Mouse (Mus musculus) embryonic facial prominence, embryonic 15.5 days (tissue): ENCODE data around the gene Slc1a1. TPM values are rescaled to one million over a fixed set of nuclear protein-coding genes. Genes with fewer than 3 reads are reported as not detected.
A peak's percentile ranks its signal among the peaks of the same experiment; 100 is the strongest.

Experiments used
- ATAC-seq: fragments of 200-750 bp; cut with Nextera tagmentation; 2 replicates; pipeline ENCODE4 v1.8.0; 2017; ENCODE audit warnings: low read depth, moderate TSS enrichment; ENCODE audit not compliant: insufficient number of reproducible peaks, low FRiP score, low TSS enrichment
- H3K27ac ChIP-seq: fragments of 300-500 bp; sonication (generic); replicated peaks from 2 replicates; pipeline ENCODE4 v1.5.1; 2015; ENCODE audit warnings: mild to moderate bottlenecking, inconsistent platforms
- H3K27me3 ChIP-seq: fragments of 300-500 bp; sonication (generic); 2 replicates; pipeline ENCODE4 v1.6.1; 2015; ENCODE audit warnings: inconsistent platforms
- H3K36me3 ChIP-seq: fragments of 300-500 bp; sonication (generic); 2 replicates; pipeline ENCODE4 v1.6.1; 2015; ENCODE audit warnings: mild to moderate bottlenecking, inconsistent platforms
- H3K4me1 ChIP-seq: fragments of 300-500 bp; sonication (generic); 2 replicates; pipeline ENCODE4 v1.6.1; 2015; ENCODE audit warnings: inconsistent platforms
- H3K4me2 ChIP-seq: fragments of 300-500 bp; sonication (generic); replicated peaks from 2 replicates; pipeline ENCODE4 v1.6.1; 2015; ENCODE audit warnings: mild to moderate bottlenecking, inconsistent platforms
- H3K4me3 ChIP-seq: fragments of 300-500 bp; sonication (generic); replicated peaks from 2 replicates; pipeline ENCODE4 v1.5.1; 2015; ENCODE audit warnings: mild to moderate bottlenecking, inconsistent platforms
- H3K9ac ChIP-seq: fragments of 300-500 bp; sonication (generic); 2 replicates; pipeline ENCODE4 v1.6.1; 2015; ENCODE audit warnings: inconsistent platforms
- H3K9me3 ChIP-seq: fragments of 300-500 bp; sonication (generic); replicated peaks from 2 replicates; pipeline ENCODE4 v1.6.1; 2016; ENCODE audit warnings: inconsistent platforms
- WGBS: fragments of 180-500 bp; shearing (Covaris S2); methylation state at CpG from one replicate; pipeline ENCODE4 v1.1.7; 2015; 5-methylcytosine and 5-hydroxymethylcytosine counted together
- polyA plus RNA-seq: library from polyadenylated mRNA; unstranded; fragments of >200 nt; fragmentation: Nextera tagmentation; extraction: Ambion mirVana; gene quantifications from 2 replicates; pipeline ENCODE4 v1.2.1, GENCODE M21; 2015

Slc1a1 gene
- polyA plus RNA-seq: 2.1 and 2.2 TPM in 2 replicates

DNA sequence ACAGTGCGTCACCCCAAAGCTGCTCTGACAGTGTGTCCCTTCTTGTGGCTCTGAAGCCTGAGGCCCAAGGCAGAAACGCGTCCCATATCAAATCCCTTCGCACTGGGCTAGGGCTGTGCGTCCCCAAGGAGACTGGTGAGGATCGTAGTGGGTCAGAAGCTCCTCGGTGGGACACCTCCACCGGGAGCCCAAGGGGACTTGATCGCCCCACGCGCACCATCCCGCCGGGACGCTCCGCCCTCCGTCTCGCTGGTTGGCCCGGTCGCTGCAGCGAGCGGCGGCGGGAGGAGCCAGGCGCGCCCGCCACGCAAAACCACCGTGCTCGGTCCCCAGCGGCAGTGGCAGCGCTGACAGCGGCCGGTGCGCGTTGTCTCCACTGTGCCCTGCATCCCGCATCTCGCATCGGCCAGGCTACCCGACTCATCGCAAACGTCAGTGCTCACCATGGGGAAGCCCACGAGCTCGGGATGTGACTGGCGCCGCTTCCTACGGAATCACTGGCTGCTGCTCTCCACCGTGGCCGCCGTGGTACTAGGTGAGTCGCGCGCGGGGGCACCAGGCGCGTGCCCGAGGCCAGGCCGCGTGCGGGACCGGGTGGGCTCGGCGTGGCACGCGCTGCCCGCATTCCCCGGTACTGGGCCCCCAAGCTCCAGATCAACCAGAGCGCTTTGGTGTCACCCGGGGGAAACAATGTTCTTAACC lies at the start of gene Slc1a1:
Slc1a1 (plus strand) TSS at position 252 of the 702 bp plus-strand sequence.
- peak within 1 kb of the TSS; percentile 58 for H3K4me3 ChIP-seq
- peak; percentile 45; the same call in 1 of the 2 replicates for ATAC-seq
- no peak within 1 kb of the TSS for H3K27ac ChIP-seq
- H3K4me2 ChIP-seq: peak within 1 kb of the TSS; percentile 98
- H3K4me1 ChIP-seq: peaks cover 12% of the 10 kb centered on the region
- no peaks in the 10 kb centered on the region for H3K36me3 ChIP-seq
- H3K27me3 ChIP-seq: peaks cover 34% of the 10 kb centered on the region
- H3K9me3 ChIP-seq: no peaks in the 10 kb centered on the region
- WGBS: under 1% methylated on average over 68 of the region's 68 CpGs
- peak within 1 kb of the TSS; percentile 28 for H3K9ac ChIP-seq

DNA sequence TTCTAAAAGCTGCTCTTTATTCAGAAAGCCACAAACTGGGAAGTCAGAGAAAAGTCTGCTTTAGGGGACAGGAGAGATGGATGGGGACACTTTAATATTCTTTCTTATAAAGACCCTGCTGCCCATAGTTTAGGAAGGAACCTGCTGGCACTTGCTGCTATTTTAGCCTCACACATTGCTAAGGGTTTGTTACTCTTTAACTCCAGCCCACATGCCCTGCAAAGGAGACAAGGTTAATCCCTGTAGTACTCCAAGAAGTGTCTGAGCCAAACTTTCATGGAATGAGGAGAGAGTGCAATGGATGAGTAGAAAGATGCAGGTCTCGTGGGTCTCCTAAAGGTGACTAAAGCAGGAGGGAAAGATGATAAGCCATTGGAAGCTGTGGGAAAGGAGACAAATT lies 44.7 kb upstream of the Slc1a1 start:
- Histone ChIP-seq H3K27me3 (no peaks in the 10 kb centered on the region), H3K4me2 (no peak overlapping the region), H3K27ac (no peak overlapping the region), H3K4me3 (no peak overlapping the region), H3K36me3 (no peaks in the 10 kb centered on the region), H3K4me1 (no peaks in the 10 kb centered on the region), H3K9ac (no peak overlapping the region), H3K9me3 (no peaks in the 10 kb centered on the region)
- no peak for ATAC-seq
- WGBS: 69% methylated on average over 1 of the region's 1 CpGs

DNA sequence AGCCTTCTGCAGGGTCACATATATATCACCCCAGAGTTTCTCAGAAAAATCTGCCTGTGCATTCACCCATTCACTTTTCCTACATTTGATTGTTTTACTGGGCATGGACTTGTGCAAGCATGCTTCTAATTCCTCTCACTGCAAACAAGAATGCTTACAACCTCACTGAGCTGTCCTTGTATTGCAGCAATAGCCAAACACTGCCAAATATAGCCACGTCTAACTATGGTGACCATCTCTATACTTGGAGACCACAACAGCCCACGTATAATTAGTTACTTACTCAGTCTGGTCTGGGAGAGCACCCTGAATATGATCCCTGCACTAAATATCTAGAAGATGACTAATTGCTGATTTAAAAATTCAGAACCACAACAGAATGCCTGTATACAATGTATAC lies 41.5 kb upstream of the Slc1a1 start:
- no peak for ATAC-seq
- H3K9ac ChIP-seq: no peak overlapping the region
- no peaks in the 10 kb centered on the region for H3K27me3 ChIP-seq
- H3K36me3 ChIP-seq: no peaks in the 10 kb centered on the region
- 67% methylated on average over 2 of the region's 2 CpGs for WGBS
- no peak overlapping the region for H3K4me3 ChIP-seq
- H3K4me1 ChIP-seq: no peaks in the 10 kb centered on the region
- H3K27ac ChIP-seq: no peak overlapping the region
- H3K4me2 ChIP-seq: no peak overlapping the region
- H3K9me3 ChIP-seq: no peaks in the 10 kb centered on the region

DNA sequence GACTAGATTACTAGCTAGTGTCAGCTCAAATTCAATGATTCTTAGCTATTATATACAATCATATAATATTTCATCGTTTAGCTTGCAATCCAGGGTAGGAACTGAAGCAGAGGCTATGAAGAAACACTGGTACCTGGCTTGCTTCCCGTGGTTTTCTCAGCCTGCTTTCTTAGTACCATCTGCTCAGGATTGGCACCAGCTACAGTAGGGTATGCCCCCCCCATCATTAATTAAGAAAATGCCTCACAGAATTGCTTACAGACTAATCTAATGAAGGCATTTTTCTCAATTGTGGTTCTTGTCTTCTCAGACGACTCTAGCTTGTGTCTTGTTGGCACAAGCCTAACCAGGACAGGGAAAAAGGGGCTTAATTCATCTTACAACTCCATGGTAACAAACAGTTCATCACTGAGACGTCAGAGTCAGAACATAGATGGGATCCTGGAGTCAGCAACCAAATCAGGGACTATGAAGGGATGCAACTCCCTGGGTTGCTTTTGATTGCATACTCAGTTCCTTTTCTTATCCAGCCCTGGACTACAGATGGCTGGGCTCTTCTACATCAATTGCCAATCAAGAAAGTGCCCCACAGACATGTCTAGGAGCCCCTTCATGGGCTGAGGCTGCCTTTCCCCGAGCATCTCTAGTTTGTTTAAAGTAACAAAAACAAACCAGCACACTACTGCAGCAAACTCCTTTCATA lies 38.6 kb upstream of the Slc1a1 start:
- no peak for ATAC-seq
- WGBS: 50% methylated on average over 5 of the region's 5 CpGs
- H3K27ac ChIP-seq: no peak overlapping the region

DNA sequence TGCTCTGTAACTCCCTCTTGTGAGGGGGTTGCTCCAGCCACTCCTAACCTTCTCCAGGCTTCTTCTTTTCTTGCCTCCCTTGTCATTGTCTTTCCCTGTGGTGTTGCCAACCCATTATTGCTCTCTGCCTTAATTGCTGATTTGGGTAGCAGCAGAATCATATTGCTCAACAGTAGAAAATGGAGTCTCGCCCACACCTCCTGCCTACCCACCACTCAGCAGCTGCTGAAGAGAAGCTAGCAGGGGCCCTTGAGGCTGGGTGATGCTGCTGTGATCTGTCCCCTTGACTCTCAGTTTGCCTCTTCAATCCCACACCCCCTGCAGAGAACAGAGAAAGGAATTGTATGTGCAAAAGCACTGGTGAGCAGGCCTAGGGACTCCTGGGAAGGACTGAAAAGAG lies 37.9 kb upstream of the Slc1a1 start:
- H3K4me1 ChIP-seq: no peaks in the 10 kb centered on the region
- no peak for ATAC-seq
- H3K4me3 ChIP-seq: no peak overlapping the region
- no peak overlapping the region for H3K9ac ChIP-seq
- H3K36me3 ChIP-seq: no peaks in the 10 kb centered on the region
- H3K9me3 ChIP-seq: no peaks in the 10 kb centered on the region
- H3K4me2 ChIP-seq: no peak overlapping the region
- no peaks in the 10 kb centered on the region for H3K27me3 ChIP-seq
- 73% methylated on average over 1 of the region's 1 CpGs for WGBS
- no peak overlapping the region for H3K27ac ChIP-seq

More for the DNA sequence above, 38.6 kb upstream of the Slc1a1 start:
- H3K27me3 ChIP-seq: no peaks in the 10 kb centered on the region
- H3K4me2 ChIP-seq: no peak overlapping the region
- H3K36me3 ChIP-seq: no peaks in the 10 kb centered on the region
- H3K4me1 ChIP-seq: no peaks in the 10 kb centered on the region
- no peak overlapping the region for H3K9ac ChIP-seq
- no peaks in the 10 kb centered on the region for H3K9me3 ChIP-seq
- no peak overlapping the region for H3K4me3 ChIP-seq

DNA sequence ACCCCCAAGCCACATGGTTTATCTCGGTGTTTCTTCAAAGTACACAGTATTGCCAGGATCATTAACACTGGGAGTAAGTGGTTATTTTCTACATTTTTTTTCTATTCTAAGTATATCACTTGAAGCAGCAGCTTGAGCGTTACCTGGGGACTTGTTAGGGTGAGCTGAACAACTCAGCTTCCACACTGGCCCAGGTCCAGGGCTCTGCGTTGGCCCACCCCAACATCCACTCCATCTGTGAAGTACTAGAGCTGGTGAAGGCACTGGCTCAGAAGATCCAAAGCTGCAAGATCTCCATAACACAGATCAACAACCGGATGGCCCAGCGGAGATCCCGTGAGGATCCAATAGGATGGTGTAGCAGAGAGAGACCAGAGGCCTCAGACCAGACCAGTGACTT lies 37.2 kb upstream of the Slc1a1 start:
- Histone ChIP-seq H3K4me1 (no peaks in the 10 kb centered on the region), H3K9me3 (no peaks in the 10 kb centered on the region), H3K4me3 (no peak overlapping the region), H3K27me3 (no peaks in the 10 kb centered on the region), H3K36me3 (no peaks in the 10 kb centered on the region), H3K4me2 (no peak overlapping the region), H3K27ac (no peak overlapping the region), H3K9ac (no peak overlapping the region)
- 86% methylated on average over 6 of the region's 6 CpGs for WGBS
- ATAC-seq: no peak

DNA sequence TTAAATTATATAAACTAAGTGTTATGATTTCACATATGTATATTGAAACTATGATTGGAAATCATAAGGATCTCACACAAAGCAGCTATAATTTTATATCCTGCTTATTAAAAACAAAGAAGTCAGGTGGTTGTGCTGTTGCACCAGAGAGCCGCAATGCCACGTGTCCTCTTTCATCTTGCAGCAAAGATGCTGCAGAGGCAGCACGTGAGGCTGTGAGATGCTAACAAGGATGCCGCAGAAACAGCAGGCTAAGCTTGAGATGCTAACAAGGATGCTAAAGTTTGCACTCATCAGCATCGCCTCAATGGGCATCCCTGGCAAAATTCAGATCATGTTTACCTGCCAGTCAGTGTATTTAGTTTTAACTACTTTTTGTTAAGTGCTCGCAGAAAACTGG lies 34.4 kb upstream of the Slc1a1 start:
- Histone ChIP-seq H3K27me3 (no peaks in the 10 kb centered on the region), H3K4me2 (no peak overlapping the region), H3K36me3 (no peaks in the 10 kb centered on the region), H3K4me3 (no peak overlapping the region), H3K9me3 (no peaks in the 10 kb centered on the region), H3K9ac (no peak overlapping the region), H3K27ac (no peak overlapping the region), H3K4me1 (no peaks in the 10 kb centered on the region)
- WGBS: 46% methylated on average over 6 of the region's 6 CpGs
- ATAC-seq: no peak

DNA sequence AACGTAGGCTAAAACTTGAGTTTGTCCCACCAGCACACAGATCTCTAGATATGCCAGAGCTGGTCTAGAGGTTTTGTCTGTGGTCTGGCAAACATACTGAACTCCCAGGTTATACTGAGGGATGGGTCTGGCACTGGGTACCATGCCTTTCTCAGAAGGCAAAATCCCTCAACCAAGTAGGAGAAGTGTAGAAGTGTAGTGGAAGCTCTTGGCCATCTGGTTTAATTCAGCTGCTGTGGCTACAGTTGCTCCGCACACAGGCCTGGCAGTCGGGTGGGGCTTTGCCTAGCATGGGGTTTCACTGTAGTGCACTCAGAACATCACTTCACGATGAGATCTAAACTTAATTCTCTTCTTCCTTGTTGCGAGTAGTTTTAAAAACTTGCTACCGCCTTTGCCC lies 28.6 kb upstream of the Slc1a1 start:
- no peak for ATAC-seq
- no peaks in the 10 kb centered on the region for H3K9me3 ChIP-seq
- no peaks in the 10 kb centered on the region for H3K36me3 ChIP-seq
- no peak overlapping the region for H3K4me2 ChIP-seq
- H3K9ac ChIP-seq: no peak overlapping the region
- no peaks in the 10 kb centered on the region for H3K4me1 ChIP-seq
- 68% methylated on average over 6 of the region's 6 CpGs for WGBS
- no peaks in the 10 kb centered on the region for H3K27me3 ChIP-seq
- no peak overlapping the region for H3K27ac ChIP-seq
- no peak overlapping the region for H3K4me3 ChIP-seq

DNA sequence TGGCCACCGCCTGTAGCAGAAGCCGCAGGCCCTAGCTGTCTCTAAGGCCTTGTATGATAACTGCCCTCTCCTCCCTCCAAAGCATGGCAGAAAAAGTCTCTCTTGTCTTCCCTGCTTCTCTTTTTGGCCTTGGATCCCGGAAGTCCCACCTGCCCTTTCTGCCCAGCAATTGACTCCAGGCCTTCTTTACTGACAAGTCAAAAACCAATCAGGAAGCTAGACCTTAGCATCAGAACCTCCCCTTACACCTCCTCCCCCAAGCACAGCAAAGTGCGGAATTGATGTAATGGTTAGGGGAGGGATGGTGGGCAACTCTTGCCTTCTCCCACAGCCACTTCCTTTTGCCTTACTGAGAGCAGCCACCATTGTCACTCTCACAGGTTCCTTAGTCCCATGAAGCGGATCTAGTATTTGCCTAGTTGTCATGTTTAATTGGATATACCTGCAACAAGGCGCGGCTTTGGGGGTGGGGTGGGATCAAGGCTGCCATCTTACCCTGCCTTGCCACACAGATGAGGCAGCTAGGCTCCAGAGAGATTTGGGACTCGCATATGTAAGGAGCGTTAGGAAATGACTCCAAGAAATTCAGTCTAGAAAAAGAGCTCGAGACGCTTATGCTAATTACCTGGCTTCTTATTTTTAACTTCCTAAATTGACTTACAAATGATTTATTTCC lies 27.9 kb upstream of the Slc1a1 start:
- Histone ChIP-seq H3K36me3 (no peaks in the 10 kb centered on the region), H3K9me3 (no peaks in the 10 kb centered on the region), H3K4me1 (no peaks in the 10 kb centered on the region), H3K4me3 (no peak overlapping the region), H3K27me3 (no peaks in the 10 kb centered on the region), H3K4me2 (no peak overlapping the region), H3K27ac (no peak overlapping the region), H3K9ac (no peak overlapping the region)
- ATAC-seq: no peak
- WGBS: 77% methylated on average over 11 of the region's 11 CpGs

DNA sequence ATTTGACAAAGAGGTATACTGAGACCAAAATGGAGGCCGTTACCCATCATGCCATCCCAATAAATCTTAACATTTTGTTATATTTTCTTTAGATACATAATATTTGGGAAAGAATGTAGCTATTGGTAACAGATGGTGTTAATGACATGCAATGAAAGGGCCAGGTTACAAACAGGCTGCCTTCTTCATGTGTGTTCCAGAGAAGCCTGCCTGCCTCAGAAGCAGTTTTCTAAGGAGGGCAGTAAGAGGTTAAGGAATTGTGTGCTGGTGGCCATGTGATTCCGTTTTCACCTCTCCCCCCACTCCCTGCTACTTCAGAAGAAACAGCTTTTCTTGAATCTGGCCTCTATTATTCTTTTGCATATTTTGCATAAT lies 27.4 kb upstream of the Slc1a1 start:
- H3K9me3 ChIP-seq: no peaks in the 10 kb centered on the region
- no peak overlapping the region for H3K4me3 ChIP-seq
- no peak for ATAC-seq
- no peak overlapping the region for H3K9ac ChIP-seq
- H3K36me3 ChIP-seq: no peaks in the 10 kb centered on the region
- H3K4me1 ChIP-seq: no peaks in the 10 kb centered on the region
- 44% methylated on average over 2 of the region's 2 CpGs for WGBS
- no peaks in the 10 kb centered on the region for H3K27me3 ChIP-seq
- no peak overlapping the region for H3K4me2 ChIP-seq
- H3K27ac ChIP-seq: no peak overlapping the region

DNA sequence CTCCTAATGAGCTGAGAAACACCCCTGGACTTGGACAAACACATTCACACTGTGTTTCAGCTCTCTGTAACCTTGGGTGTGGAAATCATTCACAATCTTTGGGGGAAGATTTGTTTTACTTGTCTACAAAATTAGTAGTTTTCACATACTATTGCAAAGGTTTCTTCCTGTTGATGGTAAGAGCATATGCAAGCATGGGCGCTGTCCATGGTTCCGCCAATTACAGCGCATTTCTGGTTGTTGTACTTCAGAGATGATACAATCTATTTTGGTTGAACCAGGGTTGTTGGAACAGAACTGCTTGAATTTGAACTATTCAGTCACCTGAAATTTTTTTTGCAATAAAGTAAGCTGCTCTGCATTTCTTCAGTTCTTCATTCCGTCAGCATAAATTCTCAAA lies 16.6 kb upstream of the Slc1a1 start:
- Histone ChIP-seq H3K9ac (no peak overlapping the region), H3K36me3 (no peaks in the 10 kb centered on the region), H3K4me1 (no peaks in the 10 kb centered on the region), H3K9me3 (no peaks in the 10 kb centered on the region), H3K27me3 (no peaks in the 10 kb centered on the region), H3K4me3 (no peak overlapping the region), H3K4me2 (no peak overlapping the region), H3K27ac (no peak overlapping the region)
- no peak for ATAC-seq
- 67% methylated on average over 4 of the region's 4 CpGs for WGBS
